Mouse (Mus musculus): Measurements from ENCODE around the gene Kank3. TPM values are rescaled to one million over a fixed set of nuclear protein-coding genes. Genes with fewer than 3 reads are reported as not detected.

Kank3 gene
- polyA plus RNA-seq, 1 experiment from 2014 or later: 30.4 TPM

DNA sequence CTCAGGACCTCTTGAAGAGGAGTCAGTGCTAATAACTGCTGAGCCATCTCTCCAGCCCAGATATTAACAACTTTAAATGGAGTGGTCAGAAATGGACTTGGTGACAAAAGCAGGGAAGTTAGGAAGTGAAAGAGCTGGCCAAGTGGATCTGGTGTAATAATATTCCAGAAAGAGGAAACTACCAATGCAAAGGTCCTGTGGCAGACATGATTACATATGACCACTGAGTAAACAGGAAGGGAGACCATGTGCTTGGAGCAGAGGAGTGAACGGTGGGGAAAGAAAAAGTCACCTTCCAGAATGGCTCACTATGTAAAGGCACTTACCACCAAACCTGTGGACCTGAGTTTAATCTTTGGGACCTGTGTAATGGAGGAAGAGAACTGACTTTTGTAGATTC is 11.0 kb upstream of the Kank3 start:
- no peak overlapping the region for H3K27ac ChIP-seq (ENCODE audit: low read depth, low read length)
- H3K9me3 ChIP-seq (ENCODE audit: control insufficient read depth, low read length): no peaks in the 10 kb centered on the region
- no peak overlapping the region for H3K9ac ChIP-seq (ENCODE audit: low read length)
- H3K4me2 ChIP-seq (ENCODE audit: low read depth, low read length, severe bottlenecking): no peak overlapping the region
- no peaks in the 10 kb centered on the region for H3K36me3 ChIP-seq (ENCODE audit: control insufficient read depth, insufficient read depth, low read length)
- no peak for DNase-seq (ENCODE audit: low spot score)
- H3K27me3 ChIP-seq (ENCODE audit: control insufficient read depth, insufficient read depth, low read length): no peaks in the 10 kb centered on the region
- WGBS: 66% methylated on average over 1 of the region's 1 CpGs
- no peaks in the 10 kb centered on the region for H3K4me1 ChIP-seq (replicated peaks; ENCODE audit: control insufficient read depth, insufficient read depth, low read length)
- no peak overlapping the region for H3K4me3 ChIP-seq (ENCODE audit: low read depth, low read length)
- no peak for ATAC-seq (replicated peaks; ENCODE audit: low FRiP score)

- no peaks in the 10 kb centered on the region for H3K27me3 ChIP-seq (ENCODE audit: control insufficient read depth, insufficient read depth, low read length)
- no peak for ATAC-seq (replicated peaks; ENCODE audit: low FRiP score)
- H3K4me2 ChIP-seq (ENCODE audit: low read depth, low read length, severe bottlenecking): no peak overlapping the region
- no peak overlapping the region for H3K9ac ChIP-seq (ENCODE audit: low read length)
- 9% methylated on average over 2 of the region's 2 CpGs for WGBS
- no peak overlapping the region for H3K27ac ChIP-seq (ENCODE audit: low read depth, low read length)
- H3K4me1 ChIP-seq (replicated peaks; ENCODE audit: control insufficient read depth, insufficient read depth, low read length): no peaks in the 10 kb centered on the region
- H3K4me3 ChIP-seq (ENCODE audit: low read depth, low read length): no peak overlapping the region
- H3K9me3 ChIP-seq (ENCODE audit: control insufficient read depth, low read length): no peaks in the 10 kb centered on the region
- no peak for DNase-seq (ENCODE audit: low spot score)
- no peaks in the 10 kb centered on the region for H3K36me3 ChIP-seq (ENCODE audit: control insufficient read depth, insufficient read depth, low read length)
Measured at GRCm38 (mm10) chr17:33802221-33802620, 8.1 kb upstream of the Kank3 start.

DNA sequence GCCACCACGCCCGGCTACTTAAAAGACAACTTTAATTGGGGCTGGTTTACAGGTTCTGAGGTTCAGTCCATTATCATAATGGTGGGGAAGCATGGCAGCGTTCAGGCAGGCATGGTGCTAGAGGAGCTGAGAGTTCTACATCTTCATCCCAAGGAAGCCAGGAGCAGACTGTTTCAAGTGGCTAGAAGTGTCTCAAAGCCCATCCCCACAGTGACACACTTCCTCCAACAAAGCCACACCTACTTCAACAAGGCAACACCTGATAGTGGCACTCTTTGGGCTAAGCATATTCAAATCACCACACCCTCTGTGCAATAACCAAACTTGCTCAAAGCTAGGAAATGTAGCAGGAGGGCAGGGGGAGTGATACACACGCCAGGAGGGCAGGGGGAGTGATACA is 6.1 kb upstream of the Kank3 start:
- 57% methylated on average over 4 of the region's 4 CpGs for WGBS
- no peak overlapping the region for H3K4me3 ChIP-seq (ENCODE audit: low read depth, low read length)
- DNase-seq (ENCODE audit: low spot score): no peak
- H3K36me3 ChIP-seq (ENCODE audit: control insufficient read depth, insufficient read depth, low read length): no peaks in the 10 kb centered on the region
- H3K4me2 ChIP-seq (ENCODE audit: low read depth, low read length, severe bottlenecking): no peak overlapping the region
- H3K9ac ChIP-seq (ENCODE audit: low read length): no peak overlapping the region
- H3K27me3 ChIP-seq (ENCODE audit: control insufficient read depth, insufficient read depth, low read length): no peaks in the 10 kb centered on the region
- H3K4me1 ChIP-seq (replicated peaks; ENCODE audit: control insufficient read depth, insufficient read depth, low read length): no peaks in the 10 kb centered on the region
- no peak overlapping the region for H3K27ac ChIP-seq (ENCODE audit: low read depth, low read length)
- H3K9me3 ChIP-seq (ENCODE audit: control insufficient read depth, low read length): no peaks in the 10 kb centered on the region
- ATAC-seq (replicated peaks; ENCODE audit: low FRiP score): no peak

DNA sequence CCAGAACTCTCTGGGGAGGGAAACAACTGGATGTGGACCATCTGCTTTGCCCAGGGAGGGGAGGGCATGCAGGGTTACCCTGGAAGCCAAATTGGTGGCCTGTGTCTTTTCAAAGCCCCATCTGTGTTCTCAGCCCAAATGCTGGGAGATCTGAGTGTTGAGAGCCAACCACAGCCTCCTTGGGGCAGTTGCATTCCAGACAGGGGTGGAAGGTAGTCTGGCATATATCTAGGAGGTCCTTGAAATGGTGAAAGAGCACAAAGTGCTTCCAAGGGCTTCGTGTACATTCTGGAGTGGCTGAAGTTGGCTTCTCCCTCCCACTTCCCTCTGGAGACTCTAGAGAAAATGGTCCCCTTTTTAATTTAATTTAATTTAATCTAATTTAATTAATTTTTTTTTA is 5.6 kb upstream of the Kank3 start:
- Histone ChIP-seq H3K27ac (ENCODE audit: low read depth, low read length) (no peak overlapping the region), H3K4me2 (ENCODE audit: low read depth, low read length, severe bottlenecking) (no peak overlapping the region), H3K4me3 (ENCODE audit: low read depth, low read length) (no peak overlapping the region), H3K9me3 (ENCODE audit: control insufficient read depth, low read length) (no peaks in the 10 kb centered on the region), H3K9ac (ENCODE audit: low read length) (no peak overlapping the region), H3K4me1 (replicated peaks; ENCODE audit: control insufficient read depth, insufficient read depth, low read length) (no peaks in the 10 kb centered on the region), H3K36me3 (ENCODE audit: control insufficient read depth, insufficient read depth, low read length) (no peaks in the 10 kb centered on the region), H3K27me3 (ENCODE audit: control insufficient read depth, insufficient read depth, low read length) (no peaks in the 10 kb centered on the region)
- no peak for DNase-seq (ENCODE audit: low spot score)
- no peak for ATAC-seq (replicated peaks; ENCODE audit: low FRiP score)
- WGBS: 73% methylated on average over 1 of the region's 1 CpGs

DNA sequence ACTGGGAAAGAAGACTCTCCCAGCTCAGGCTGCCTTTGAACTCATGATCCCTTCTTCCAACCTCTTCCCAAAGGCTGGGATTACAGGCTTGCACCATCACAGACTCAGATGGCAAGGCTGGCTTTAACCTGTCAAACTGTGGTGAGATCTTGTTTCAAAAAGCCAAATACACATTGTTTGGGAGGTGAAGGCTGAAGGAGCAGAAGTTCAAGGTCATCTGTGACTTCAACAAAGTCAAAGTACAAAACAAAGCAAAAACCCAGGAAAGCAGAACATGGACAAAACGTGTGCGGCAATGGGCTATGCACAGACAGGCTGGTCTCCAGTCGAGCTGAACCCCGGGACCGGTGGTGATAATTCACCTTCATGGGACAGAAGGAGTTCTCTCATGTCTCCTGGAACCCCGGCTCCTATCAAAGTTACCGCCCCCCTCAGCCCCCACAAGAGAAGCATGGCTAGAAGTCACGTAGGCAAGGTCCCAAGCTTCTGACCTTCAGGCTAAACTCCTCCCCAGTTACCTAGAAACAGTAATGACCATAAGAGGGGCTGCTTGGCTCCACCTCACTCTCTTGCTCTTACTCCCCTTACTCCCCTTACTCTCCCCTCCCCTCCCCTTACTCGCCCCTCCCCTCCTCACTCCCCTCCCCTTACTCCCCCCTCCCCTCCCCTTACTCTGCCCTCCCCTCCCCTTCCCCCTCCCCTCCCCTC is 3.0 kb upstream of the Kank3 start:
- H3K36me3 ChIP-seq (ENCODE audit: control insufficient read depth, insufficient read depth, low read length): no peaks in the 10 kb centered on the region
- WGBS: 73% methylated on average over 8 of the region's 9 CpGs
- no peak overlapping the region for H3K9ac ChIP-seq (ENCODE audit: low read length)
- no peak overlapping the region for H3K27ac ChIP-seq (ENCODE audit: low read depth, low read length)
- peaks cover 2% of the 10 kb centered on the region; the same call in 1 of the 2 replicates for H3K27me3 ChIP-seq (ENCODE audit: control insufficient read depth, insufficient read depth, low read length)
- no peak for ATAC-seq (replicated peaks; ENCODE audit: low FRiP score)
- no peaks in the 10 kb centered on the region for H3K4me1 ChIP-seq (replicated peaks; ENCODE audit: control insufficient read depth, insufficient read depth, low read length)
- H3K4me2 ChIP-seq (ENCODE audit: low read depth, low read length, severe bottlenecking): no peak overlapping the region
- no peak for DNase-seq (ENCODE audit: low spot score)
- H3K9me3 ChIP-seq (ENCODE audit: control insufficient read depth, low read length): no peaks in the 10 kb centered on the region
- H3K4me3 ChIP-seq (ENCODE audit: low read depth, low read length): no peak overlapping the region

- WGBS: 47% methylated on average over 10 of the region's 10 CpGs
- H3K27me3 ChIP-seq (ENCODE audit: control insufficient read depth, insufficient read depth, low read length): peaks cover 2% of the 10 kb centered on the region; the same call in 1 of the 2 replicates
- H3K27ac ChIP-seq (ENCODE audit: low read depth, low read length): no peak overlapping the region
- no peak overlapping the region for H3K4me3 ChIP-seq (ENCODE audit: low read depth, low read length)
- ATAC-seq (replicated peaks; ENCODE audit: low FRiP score) (no peak), DNase-seq (ENCODE audit: low spot score) (no peak)
- H3K9ac ChIP-seq (ENCODE audit: low read length): no peak overlapping the region
- no peak overlapping the region for H3K4me2 ChIP-seq (ENCODE audit: low read depth, low read length, severe bottlenecking)
- H3K4me1 ChIP-seq (replicated peaks; ENCODE audit: control insufficient read depth, insufficient read depth, low read length): no peaks in the 10 kb centered on the region
- H3K36me3 ChIP-seq (ENCODE audit: control insufficient read depth, insufficient read depth, low read length): no peaks in the 10 kb centered on the region
- H3K9me3 ChIP-seq (ENCODE audit: control insufficient read depth, low read length): no peaks in the 10 kb centered on the region
Measured at GRCm38 (mm10) chr17:33808192-33808591, 2.1 kb upstream of the Kank3 start.

- no peak overlapping the region for H3K9ac ChIP-seq (ENCODE audit: low read length)
Measured at GRCm38 (mm10) chr17:33811142-33811516, 810 bp downstream of the Kank3 start.

DNA sequence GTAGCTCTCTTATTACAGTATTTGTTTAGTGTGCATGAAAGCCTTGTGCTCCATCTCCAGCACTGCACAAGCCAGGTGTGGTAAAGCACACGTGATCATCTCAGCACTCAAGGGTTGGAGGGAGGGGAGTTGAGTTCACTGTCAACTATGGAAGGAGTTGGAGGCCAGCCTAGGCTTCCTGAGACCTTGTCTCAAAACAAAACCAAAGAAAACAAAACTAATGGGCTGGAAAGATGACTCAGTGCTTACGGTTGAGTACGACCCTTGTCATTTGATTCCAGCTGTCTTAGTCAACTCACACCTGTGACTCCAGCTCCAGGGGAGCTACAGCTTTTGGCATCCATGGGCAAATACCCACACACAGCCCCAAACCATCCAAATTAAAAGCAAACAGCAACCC is 2.2 kb downstream of the Kank3 start:
- 65% methylated on average over 3 of the region's 3 CpGs for WGBS
- Histone ChIP-seq H3K9me3 (ENCODE audit: control insufficient read depth, low read length) (no peaks in the 10 kb centered on the region), H3K36me3 (ENCODE audit: control insufficient read depth, insufficient read depth, low read length) (no peaks in the 10 kb centered on the region), H3K27ac (ENCODE audit: low read depth, low read length) (no peak overlapping the region), H3K27me3 (ENCODE audit: control insufficient read depth, insufficient read depth, low read length) (peaks cover 2% of the 10 kb centered on the region; the same call in 1 of the 2 replicates), H3K4me3 (ENCODE audit: low read depth, low read length) (no peak overlapping the region), H3K4me2 (ENCODE audit: low read depth, low read length, severe bottlenecking) (no peak overlapping the region), H3K9ac (ENCODE audit: low read length) (no peak overlapping the region), H3K4me1 (replicated peaks; ENCODE audit: control insufficient read depth, insufficient read depth, low read length) (peaks cover 4% of the 10 kb centered on the region; the same call in 1 of the 2 replicates)
- no peak for DNase-seq (ENCODE audit: low spot score)
- ATAC-seq (replicated peaks; ENCODE audit: low FRiP score): no peak

More at GRCm38 (mm10) chr17:33811142-33811516, 810 bp downstream of the Kank3 start:
- Histone ChIP-seq H3K36me3 (ENCODE audit: control insufficient read depth, insufficient read depth, low read length) (no peaks in the 10 kb centered on the region), H3K27me3 (ENCODE audit: control insufficient read depth, insufficient read depth, low read length) (peaks cover 2% of the 10 kb centered on the region; the same call in 1 of the 2 replicates), H3K9me3 (ENCODE audit: control insufficient read depth, low read length) (no peaks in the 10 kb centered on the region), H3K27ac (ENCODE audit: low read depth, low read length) (no peak overlapping the region), H3K4me3 (ENCODE audit: low read depth, low read length) (peak overlapping the region; percentile 50), H3K4me2 (ENCODE audit: low read depth, low read length, severe bottlenecking) (peak overlapping the region; percentile 75; the same call in 1 of the 2 replicates), H3K4me1 (replicated peaks; ENCODE audit: control insufficient read depth, insufficient read depth, low read length) (no peaks in the 10 kb centered on the region)
- DNase-seq (ENCODE audit: low spot score) (no peak), ATAC-seq (replicated peaks; ENCODE audit: low FRiP score) (no peak)
- 23% methylated on average over 7 of the region's 7 CpGs for WGBS

- DNase-seq (ENCODE audit: low spot score): no peak
Measured at GRCm38 (mm10) chr17:33812990-33813389, 2.7 kb downstream of the Kank3 start.

More at GRCm38 (mm10) chr17:33812990-33813389, 2.7 kb downstream of the Kank3 start:
- Histone ChIP-seq H3K9ac (ENCODE audit: low read length) (no peak overlapping the region), H3K27ac (ENCODE audit: low read depth, low read length) (no peak overlapping the region), H3K27me3 (ENCODE audit: control insufficient read depth, insufficient read depth, low read length) (peaks cover 2% of the 10 kb centered on the region; the same call in 1 of the 2 replicates), H3K4me3 (ENCODE audit: low read depth, low read length) (no peak overlapping the region), H3K9me3 (ENCODE audit: control insufficient read depth, low read length) (no peaks in the 10 kb centered on the region), H3K4me2 (ENCODE audit: low read depth, low read length, severe bottlenecking) (no peak overlapping the region), H3K4me1 (replicated peaks; ENCODE audit: control insufficient read depth, insufficient read depth, low read length) (peaks cover 6% of the 10 kb centered on the region), H3K36me3 (ENCODE audit: control insufficient read depth, insufficient read depth, low read length) (no peaks in the 10 kb centered on the region)
- 71% methylated on average over 4 of the region's 4 CpGs for WGBS
- ATAC-seq (replicated peaks; ENCODE audit: low FRiP score): no peak
